Mouse (Mus musculus): ENCODE results near the gene Itgal. TPM values are rescaled to one million over a fixed set of nuclear protein-coding genes. Genes with fewer than 3 reads are reported as not detected.
"Not testable (repeated sequence)": the region's sequence is repeated elsewhere in the genome, so short reads cannot be mapped to it uniquely, and the experiment has no call there.

Gene Itgal
- polyA plus RNA-seq, 1 experiment: 1.3 TPM

- Histone ChIP-seq H3K27ac (ENCODE audit: insufficient read depth, low read length) (no peak overlapping the region), H3K4me1 (ENCODE audit: control insufficient read depth, insufficient read depth, low read length) (no peaks in the 10 kb centered on the region), H3K4me3 (ENCODE audit: insufficient read depth, low read length) (no peak overlapping the region)
- TF ChIP-seq CTCF (IDR thresholded peaks at IDR 0.05; ENCODE audit: extremely low read depth, insufficient read depth, low read length) (no peak), POLR2A (IDR thresholded peaks at IDR 0.05; ENCODE audit: extremely low read depth, insufficient read depth, low read length) (no peak)
These were observed 30.6 kb downstream of the Itgal start for GRCm38 (mm10) chr7:127326685-127327084.

- Histone ChIP-seq H3K4me1 (ENCODE audit: control insufficient read depth, insufficient read depth, low read length) (no peaks in the 10 kb centered on the region), H3K27ac (ENCODE audit: insufficient read depth, low read length) (no peak overlapping the region), H3K4me3 (ENCODE audit: insufficient read depth, low read length) (no peak overlapping the region)
- no peak for TF ChIP-seq CTCF (IDR thresholded peaks at IDR 0.05; ENCODE audit: extremely low read depth, insufficient read depth, low read length)
- no peak for TF ChIP-seq POLR2A (IDR thresholded peaks at IDR 0.05; ENCODE audit: extremely low read depth, insufficient read depth, low read length)
These were observed 37.2 kb downstream of the Itgal start for GRCm38 (mm10) chr7:127333240-127333639.

GRCm38 (mm10) chr7:127335604-127336003, 39.5 kb downstream of the Itgal start:
- H3K4me1 ChIP-seq (ENCODE audit: control insufficient read depth, insufficient read depth, low read length): no peaks in the 10 kb centered on the region
- H3K4me3 ChIP-seq (ENCODE audit: insufficient read depth, low read length): no peak overlapping the region
- no peak overlapping the region for H3K27ac ChIP-seq (ENCODE audit: insufficient read depth, low read length)
- TF ChIP-seq CTCF (IDR thresholded peaks at IDR 0.05; ENCODE audit: extremely low read depth, insufficient read depth, low read length) (no peak), POLR2A (IDR thresholded peaks at IDR 0.05; ENCODE audit: extremely low read depth, insufficient read depth, low read length) (no peak)

GRCm38 (mm10) chr7:127337636-127338035, 41.6 kb downstream of the Itgal start:
- no peak overlapping the region for H3K27ac ChIP-seq (ENCODE audit: insufficient read depth, low read length)
- no peak for TF ChIP-seq POLR2A (IDR thresholded peaks at IDR 0.05; ENCODE audit: extremely low read depth, insufficient read depth, low read length)
- TF ChIP-seq CTCF (IDR thresholded peaks at IDR 0.05; ENCODE audit: extremely low read depth, insufficient read depth, low read length): no peak
- no peaks in the 10 kb centered on the region for H3K4me1 ChIP-seq (ENCODE audit: control insufficient read depth, insufficient read depth, low read length)
- H3K4me3 ChIP-seq (ENCODE audit: insufficient read depth, low read length): no peak overlapping the region

- no peak overlapping the region for H3K4me3 ChIP-seq (ENCODE audit: insufficient read depth, low read length)
- no peak for TF ChIP-seq CTCF (IDR thresholded peaks at IDR 0.05; ENCODE audit: extremely low read depth, insufficient read depth, low read length)
- H3K4me1 ChIP-seq (ENCODE audit: control insufficient read depth, insufficient read depth, low read length): no peaks in the 10 kb centered on the region; the same call in 1 of the 2 replicates
- no peak overlapping the region for H3K27ac ChIP-seq (ENCODE audit: insufficient read depth, low read length)
These were observed 45.3 kb downstream of the Itgal start for GRCm38 (mm10) chr7:127341356-127341755.

- H3K4me1 ChIP-seq (ENCODE audit: control insufficient read depth, insufficient read depth, low read length); H3K27ac ChIP-seq (ENCODE audit: insufficient read depth, low read length); H3K4me3 ChIP-seq (ENCODE audit: insufficient read depth, low read length): not testable (repeated sequence)
These were observed 45.8 kb downstream of the Itgal start for GRCm38 (mm10) chr7:127341861-127342260.

GRCm38 (mm10) chr7:127342332-127342731, 46.3 kb downstream of the Itgal start:
- TF ChIP-seq CTCF (IDR thresholded peaks at IDR 0.05; ENCODE audit: extremely low read depth, insufficient read depth, low read length) (peak; percentile 53), POLR2A (IDR thresholded peaks at IDR 0.05; ENCODE audit: extremely low read depth, insufficient read depth, low read length) (no peak)

GRCm38 (mm10) chr7:127342888-127343287, 46.8 kb downstream of the Itgal start:
- peaks cover 4% of the 10 kb centered on the region; the same call in 1 of the 2 replicates for H3K4me1 ChIP-seq (ENCODE audit: control insufficient read depth, insufficient read depth, low read length)
- no peak overlapping the region for H3K4me3 ChIP-seq (ENCODE audit: insufficient read depth, low read length)
- TF ChIP-seq CTCF (IDR thresholded peaks at IDR 0.05; ENCODE audit: extremely low read depth, insufficient read depth, low read length) (no peak), POLR2A (IDR thresholded peaks at IDR 0.05; ENCODE audit: extremely low read depth, insufficient read depth, low read length) (no peak)
- H3K27ac ChIP-seq (ENCODE audit: insufficient read depth, low read length): no peak overlapping the region

More at GRCm38 (mm10) chr7:127342332-127342731, 46.3 kb downstream of the Itgal start:
- Histone ChIP-seq H3K27ac (ENCODE audit: insufficient read depth, low read length) (no peak overlapping the region), H3K4me1 (ENCODE audit: control insufficient read depth, insufficient read depth, low read length) (peaks cover 2% of the 10 kb centered on the region; the same call in 1 of the 2 replicates), H3K4me3 (ENCODE audit: insufficient read depth, low read length) (no peak overlapping the region)

GRCm38 (mm10) chr7:127343351-127344019, 47.4 kb downstream of the Itgal start:
- TF ChIP-seq POLR2A (IDR thresholded peaks at IDR 0.05; ENCODE audit: extremely low read depth, insufficient read depth, low read length) (no peak), CTCF (IDR thresholded peaks at IDR 0.05; ENCODE audit: extremely low read depth, insufficient read depth, low read length) (no peak)
- H3K4me3 ChIP-seq (ENCODE audit: insufficient read depth, low read length): no peak overlapping the region
- no peak overlapping the region for H3K27ac ChIP-seq (ENCODE audit: insufficient read depth, low read length)
- peaks cover 4% of the 10 kb centered on the region; the same call in 1 of the 2 replicates for H3K4me1 ChIP-seq (ENCODE audit: control insufficient read depth, insufficient read depth, low read length)

GRCm38 (mm10) chr7:127344371-127344770, 48.3 kb downstream of the Itgal start:
- peaks cover 4% of the 10 kb centered on the region; the same call in 1 of the 2 replicates for H3K4me1 ChIP-seq (ENCODE audit: control insufficient read depth, insufficient read depth, low read length)
- H3K27ac ChIP-seq (ENCODE audit: insufficient read depth, low read length): no peak overlapping the region
- peak overlapping the region; percentile 97; the same call in 1 of the 2 replicates for H3K4me3 ChIP-seq (ENCODE audit: insufficient read depth, low read length)
- TF ChIP-seq POLR2A (IDR thresholded peaks at IDR 0.05; ENCODE audit: extremely low read depth, insufficient read depth, low read length) (no peak), CTCF (IDR thresholded peaks at IDR 0.05; ENCODE audit: extremely low read depth, insufficient read depth, low read length) (no peak)
